Mouse (Mus musculus) heart, adult 2 months (tissue): ENCODE results near the gene Ppp6r1. TPM values are rescaled to one million over a fixed set of nuclear protein-coding genes. Genes with fewer than 3 reads are reported as not detected.
A peak's percentile ranks its signal among the peaks of the same experiment; 100 is the strongest.

Experiments
- DNase-seq, 2 experiments: peaks; one replicate each; pipeline ENCODE4 v3.0.0; 2021
- H3K27ac ChIP-seq: fragments of 200-600 bp; 2 replicates; pipeline ENCODE4 v1.8.1; 2022
- H3K27me3 ChIP-seq: fragments of 200-500 bp; 2 replicates; pipeline ENCODE4 v1.6.1; 2012; ENCODE audit warnings: mild to moderate bottlenecking, low read length, inconsistent platforms, mixed read lengths; ENCODE audit not compliant: control insufficient read depth, insufficient read depth
- H3K36me3 ChIP-seq: fragments of 200-500 bp; 2 replicates; pipeline ENCODE4 v1.6.1; 2012; ENCODE audit warnings: low read length, inconsistent platforms; ENCODE audit not compliant: control insufficient read depth, insufficient read depth
- H3K4me1 ChIP-seq: fragments of 200-500 bp; 2 replicates; pipeline ENCODE4 v1.6.1; 2011; ENCODE audit warnings: low read length; ENCODE audit not compliant: control insufficient read depth, insufficient read depth
- H3K4me3 ChIP-seq: fragments of 200-600 bp; 2 replicates; pipeline ENCODE4 v1.8.1; 2022
- H3K79me2 ChIP-seq: fragments of 200-500 bp; replicated peaks from 2 replicates; pipeline ENCODE4 v1.6.1; 2012; ENCODE audit warnings: mild to moderate bottlenecking, inconsistent platforms, low read length, moderate library complexity, mixed read lengths; ENCODE audit not compliant: control insufficient read depth, insufficient read depth
- H3K9ac ChIP-seq: fragments of 200-500 bp; 2 replicates; pipeline ENCODE4 v1.6.1; 2012; ENCODE audit warnings: low read depth, mild to moderate bottlenecking, control low read depth, inconsistent platforms, low read length, mixed read lengths
- CTCF ChIP-seq: fragments of 200-600 bp; IDR thresholded peaks from 2 replicates; pipeline ENCODE4 v1.8.1; 2022; ENCODE audit warnings: antibody characterized with exemption, mild to moderate bottlenecking, moderate library complexity
- EP300 ChIP-seq: fragments of 200-500 bp; IDR thresholded peaks from 2 replicates; pipeline ENCODE4 v1.6.1; 2011; ENCODE audit warnings: low read depth, low read length, control low read depth; ENCODE audit not compliant: insufficient read depth
- POLR2A ChIP-seq: fragments of 200-500 bp; IDR thresholded peaks from 2 replicates; pipeline ENCODE4 v1.6.1; 2011; ENCODE audit warnings: mild to moderate bottlenecking, low read depth, low read length, control low read depth; ENCODE audit not compliant: insufficient read depth
- WGBS: fragments of 180-500 bp; shearing (Covaris S2); methylation state at CpG from one replicate; pipeline ENCODE4 v1.1.7; 2018; 5-methylcytosine and 5-hydroxymethylcytosine counted together
- intact Hi-C: fragments of 180-260 bp; cut with DNase I; formaldehyde crosslinking; loops from one replicate; pipeline ENCODE4 v1.15.1; 2025
- polyA plus RNA-seq: library from polyadenylated mRNA; depleted of rRNA; stranded (reverse); fragments of >200 nt; gene quantifications from 2 replicates; pipeline ENCODE4 v1.2.3, GENCODE M21; 2012
- total RNA-seq, 2 experiments: library from RNA; stranded (reverse); gene quantifications; 2 replicates each; pipeline ENCODE4 v1.2.3; 2021

The Ppp6r1 gene
- total and polyA plus RNA-seq, 3 experiments: 67.1 to 71.9 (median 67.6) TPM

GRCm38 (mm10) chr7:4629586-4629985 is 29.2 kb downstream of the Ppp6r1 start:
- Histone ChIP-seq H3K4me3 (no peak overlapping the region), H3K9ac (no peak overlapping the region), H3K36me3 (no peaks in the 10 kb centered on the region), H3K79me2 (no peaks in the 10 kb centered on the region), H3K27me3 (no peaks in the 10 kb centered on the region), H3K4me1 (no peaks in the 10 kb centered on the region), H3K27ac (no peak overlapping the region)
- WGBS: 90% methylated on average over 5 of the region's 5 CpGs
- TF ChIP-seq EP300 (no peak), CTCF (no peak), POLR2A (no peak)
- intact Hi-C loops: loop anchor here (10.0 kb wide), 1 partner anchor 305 kb away; no protein-coding TSS in a partner anchor
- no peak for DNase-seq

- Histone ChIP-seq H3K27ac (no peak overlapping the region), H3K4me3 (no peak overlapping the region), H3K27me3 (no peaks in the 10 kb centered on the region), H3K9ac (no peak overlapping the region), H3K36me3 (no peaks in the 10 kb centered on the region), H3K79me2 (no peaks in the 10 kb centered on the region), H3K4me1 (no peaks in the 10 kb centered on the region)
- TF ChIP-seq EP300 (no peak), CTCF (no peak), POLR2A (no peak)
- 79% methylated on average over 2 of the region's 2 CpGs for WGBS
- intact Hi-C loops: loop anchor here (2.0 to 10.0 kb wide), 2 partner anchors 181 to 309 kb away; no protein-coding TSS in a partner anchor
- no peak for DNase-seq
Observed at GRCm38 (mm10) chr7:4625928-4626327, 32.9 kb downstream of the Ppp6r1 start.

- DNase-seq: no peak
- intact Hi-C loops: loop anchor here (2.0 to 10.0 kb wide), 3 partner anchors 168 to 310 kb away; partner anchors contain the start of gene Rpl28
- TF ChIP-seq CTCF (peak; percentile 20), POLR2A (no peak)
- Histone ChIP-seq H3K4me3 (no peak overlapping the region), H3K9ac (no peak overlapping the region), H3K79me2 (no peaks in the 10 kb centered on the region), H3K27me3 (no peaks in the 10 kb centered on the region), H3K4me1 (no peaks in the 10 kb centered on the region), H3K36me3 (no peaks in the 10 kb centered on the region), H3K27ac (no peak overlapping the region)
- 54% methylated on average over 1 of the region's 1 CpGs for WGBS
Observed at GRCm38 (mm10) chr7:4624343-4624742, 34.5 kb downstream of the Ppp6r1 start.

GRCm38 (mm10) chr7:4623544-4624189 is 35.2 kb downstream of the Ppp6r1 start:
- Histone ChIP-seq H3K9ac (no peak overlapping the region), H3K36me3 (no peaks in the 10 kb centered on the region), H3K4me1 (no peaks in the 10 kb centered on the region), H3K79me2 (no peaks in the 10 kb centered on the region), H3K27me3 (no peaks in the 10 kb centered on the region), H3K4me3 (no peak overlapping the region), H3K27ac (no peak overlapping the region)
- peak; percentile 42 to 55 for DNase-seq
- TF ChIP-seq POLR2A: no peak
- TF ChIP-seq CTCF: peak; percentile 58
- no peak for TF ChIP-seq EP300
- WGBS: 10% methylated on average over 4 of the region's 4 CpGs
- intact Hi-C loops: loop anchor here (2.0 to 10.0 kb wide), 3 partner anchors 169 to 311 kb away; partner anchors contain the start of gene Rpl28

GRCm38 (mm10) chr7:4619979-4620378 is 38.8 kb downstream of the Ppp6r1 start:
- no peak overlapping the region for H3K9ac ChIP-seq
- TF ChIP-seq EP300: no peak
- no peak overlapping the region for H3K27ac ChIP-seq
- no peaks in the 10 kb centered on the region for H3K27me3 ChIP-seq
- H3K4me1 ChIP-seq: no peaks in the 10 kb centered on the region
- H3K79me2 ChIP-seq: no peaks in the 10 kb centered on the region
- intact Hi-C loops: loop anchor here (5.0 to 10.0 kb wide), 2 partner anchors 172 to 315 kb away; partner anchors contain the start of gene Rpl28
- WGBS: 17% methylated on average over 1 of the region's 1 CpGs
- H3K36me3 ChIP-seq: no peaks in the 10 kb centered on the region
- no peak overlapping the region for H3K4me3 ChIP-seq
- DNase-seq: no peak

GRCm38 (mm10) chr7:4613740-4614403 is 44.9 kb downstream of the Ppp6r1 start:
- no peaks in the 10 kb centered on the region for H3K4me1 ChIP-seq
- no peak for DNase-seq
- H3K4me3 ChIP-seq: no peak overlapping the region
- H3K27me3 ChIP-seq: no peaks in the 10 kb centered on the region
- H3K27ac ChIP-seq: no peak overlapping the region
- no peak for TF ChIP-seq POLR2A
- no peak for TF ChIP-seq CTCF
- no peak for TF ChIP-seq EP300
- intact Hi-C loops: no loop called here
- no peaks in the 10 kb centered on the region for H3K79me2 ChIP-seq
- H3K9ac ChIP-seq: no peak overlapping the region
- no peaks in the 10 kb centered on the region for H3K36me3 ChIP-seq
- 58% methylated on average over 14 of the region's 14 CpGs for WGBS
